Mouse (Mus musculus): Measurements from ENCODE around the gene Tead3. TPM values are rescaled to one million over a fixed set of nuclear protein-coding genes. Genes with fewer than 3 reads are reported as not detected.
A peak's percentile ranks its signal among the peaks of the same experiment; 100 is the strongest.

Tead3 gene
- total RNA-seq (2021) = 10 to 100 TPM; 26.3 to 30.2 TPM

- peak; percentile 88 for DNase-seq
Measured at GRCm38 (mm10) chr17:28350466-28351352, at the start of gene Tead3. TSS of gene Tead3 (minus strand) at chr17:28350817.

GRCm38 (mm10) chr17:28394994-28395393 is 44.4 kb upstream of the Tead3 start:
- DNase-seq = no peak

DNA sequence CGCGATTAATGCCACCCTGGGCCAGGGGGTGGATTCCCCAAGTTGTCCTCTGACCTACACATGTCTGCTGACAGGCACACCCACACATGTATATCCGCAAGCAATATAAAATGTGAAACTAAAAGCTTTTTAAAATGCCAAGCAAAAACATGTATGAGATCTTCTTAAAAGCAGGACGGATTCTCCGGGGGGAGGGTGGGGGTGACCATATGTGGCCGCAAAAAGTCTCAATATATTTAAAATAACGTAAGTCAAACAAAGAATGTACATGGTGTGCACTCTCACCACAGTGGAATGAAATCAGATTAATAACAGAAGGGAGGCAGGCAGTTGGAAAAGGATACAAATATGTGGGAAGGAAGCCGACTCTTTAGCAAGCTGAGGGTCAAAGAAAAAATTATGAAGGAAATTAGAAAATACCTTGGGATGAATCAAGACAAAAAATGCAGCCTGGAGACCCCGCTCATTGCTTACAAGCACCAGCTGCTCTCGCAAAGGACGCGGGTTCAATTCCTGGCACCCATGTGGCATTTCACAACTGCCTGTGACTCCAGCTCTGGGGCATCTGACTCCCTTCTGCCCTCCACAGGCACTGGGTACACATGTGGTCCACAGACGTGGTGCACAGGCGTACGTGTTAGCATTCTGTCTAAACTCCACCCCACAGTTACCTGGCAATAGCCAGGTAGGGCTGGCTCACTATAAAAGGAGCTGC is 43.6 kb upstream of the Tead3 start:
- DNase-seq = no peak

GRCm38 (mm10) chr17:28391568-28392432 is 41.2 kb upstream of the Tead3 start:
- DNase-seq = no peak

GRCm38 (mm10) chr17:28388534-28388933 is 37.9 kb upstream of the Tead3 start:
- DNase-seq = no peak

GRCm38 (mm10) chr17:28386150-28386905 is 35.7 kb upstream of the Tead3 start:
- DNase-seq = peak; percentile 89

DNA sequence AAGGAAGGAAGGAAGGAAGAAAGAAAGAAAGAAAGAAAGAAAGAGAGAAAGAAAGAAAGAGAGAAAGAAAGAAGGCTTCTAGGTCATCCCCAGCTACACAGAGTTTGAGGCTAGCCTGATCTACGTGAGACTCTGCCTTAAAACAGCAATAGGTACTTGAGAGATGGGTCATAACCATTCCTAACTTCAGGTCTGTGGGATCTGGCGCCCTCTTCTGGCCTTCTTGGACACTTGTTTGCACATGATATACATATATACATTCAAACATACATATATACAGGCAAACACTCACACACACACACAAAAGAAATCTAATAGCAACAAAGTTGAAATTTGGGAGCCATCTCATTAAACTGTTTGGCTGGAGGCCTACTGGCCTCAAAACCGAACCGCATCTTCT is 33.7 kb upstream of the Tead3 start:
- DNase-seq = no peak

GRCm38 (mm10) chr17:28380255-28380654 is 29.6 kb upstream of the Tead3 start:
- DNase-seq = no peak

DNA sequence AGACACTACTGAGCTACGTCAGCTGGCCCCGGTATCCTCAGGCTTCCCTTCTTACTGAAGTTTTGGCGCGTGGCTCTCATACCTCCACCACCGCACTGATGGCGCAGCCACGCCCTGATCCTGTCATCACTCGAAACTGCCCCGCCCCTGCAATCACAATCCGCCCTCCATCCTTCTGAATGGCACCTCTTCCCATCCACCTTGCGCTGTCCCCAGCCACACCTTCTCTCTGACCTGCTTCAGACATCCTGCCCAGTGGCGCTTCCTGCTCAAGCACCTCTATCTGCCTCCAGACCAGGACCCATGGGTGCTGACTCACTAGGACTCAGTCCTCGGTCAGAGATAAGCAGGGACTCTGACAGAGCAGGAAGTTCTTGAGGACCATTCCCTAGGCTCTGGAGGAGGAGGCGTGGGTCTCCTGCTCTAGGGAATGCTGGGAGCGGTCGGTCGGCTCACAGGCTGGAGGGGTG is 25.0 kb upstream of the Tead3 start:
- no peak for DNase-seq

DNA sequence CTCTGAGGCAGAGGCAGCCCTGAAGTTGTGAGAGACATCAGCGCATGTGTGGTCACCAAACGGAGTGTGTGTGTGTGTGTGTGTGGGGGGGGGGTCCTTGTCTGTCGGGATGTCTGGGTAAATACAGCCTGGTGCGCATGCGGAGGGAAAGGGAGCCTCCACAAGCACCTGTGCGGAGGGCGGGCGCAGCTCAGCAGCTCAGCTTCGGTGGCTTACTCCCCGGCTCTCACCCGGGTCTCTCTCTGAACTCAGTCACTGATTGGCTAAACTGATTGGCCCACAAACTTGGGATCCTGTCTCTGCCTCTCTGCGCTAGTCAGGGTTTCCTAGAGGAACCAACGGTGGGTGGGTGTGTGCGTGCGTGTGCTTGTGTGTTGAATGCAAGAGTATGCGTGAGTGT is 23.9 kb upstream of the Tead3 start:
- no peak for DNase-seq

DNA sequence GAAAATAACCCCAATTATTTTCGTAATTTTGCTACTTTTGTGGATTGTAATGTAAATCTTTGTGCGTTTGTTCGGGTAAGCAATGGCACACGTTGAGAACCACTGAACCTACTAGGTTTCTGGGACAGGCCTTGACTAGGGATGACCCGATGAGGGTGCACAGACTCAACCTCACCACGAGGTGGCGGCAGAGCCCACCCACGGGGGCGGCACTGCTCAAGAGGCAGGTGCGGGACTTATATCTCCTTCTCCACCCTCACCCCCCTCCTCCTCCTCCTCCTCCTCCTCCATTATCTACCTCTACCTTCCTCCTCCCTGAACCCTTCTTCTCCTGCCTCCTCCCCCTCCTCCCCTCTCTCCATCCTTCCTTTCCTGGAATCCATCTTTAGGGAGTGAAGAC is 23.2 kb upstream of the Tead3 start:
- DNase-seq = peak; percentile 67

DNA sequence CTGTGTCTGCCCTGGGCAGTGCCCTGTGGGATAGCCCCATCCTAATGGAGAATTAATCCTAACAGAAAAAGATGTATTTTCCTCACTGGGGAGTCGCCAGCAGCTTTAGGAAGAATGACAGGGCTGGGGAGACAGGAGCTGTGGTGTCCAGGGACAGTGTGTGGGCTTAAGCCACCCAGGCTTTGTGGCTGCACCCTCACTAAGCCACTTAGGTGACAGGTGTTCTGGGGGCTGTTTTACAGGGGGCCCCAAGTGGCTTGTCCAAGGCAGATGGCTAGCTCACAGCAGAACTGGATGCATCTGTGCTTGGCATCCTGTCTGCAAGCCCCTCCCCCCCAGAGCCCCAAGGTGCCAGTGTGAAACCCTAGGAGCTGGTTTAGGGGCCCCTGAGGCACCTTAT is 21.3 kb upstream of the Tead3 start:
- DNase-seq = no peak

DNA sequence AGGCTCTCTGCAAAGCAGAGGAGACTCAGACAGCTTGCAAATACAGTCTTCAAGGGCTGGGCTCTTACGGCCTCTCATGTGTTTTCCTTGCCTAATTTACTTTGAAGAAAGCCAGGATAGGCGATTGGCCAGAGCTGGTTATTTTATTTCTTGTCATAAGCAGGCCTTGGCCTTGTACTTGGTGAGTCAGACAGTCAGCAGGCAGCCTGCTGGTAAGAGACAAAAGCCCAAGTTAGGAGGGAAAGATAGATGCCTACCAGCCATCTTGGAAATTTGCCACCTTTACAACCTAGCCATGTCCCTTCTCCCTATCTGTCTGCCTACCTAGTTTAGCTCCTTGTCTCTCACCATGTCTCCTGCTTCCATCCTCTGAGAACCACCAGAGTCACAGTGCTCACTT is 20.7 kb upstream of the Tead3 start:
- no peak for DNase-seq

GRCm38 (mm10) chr17:28369056-28369455 is 18.4 kb upstream of the Tead3 start:
- no peak for DNase-seq

- DNase-seq = peak; percentile 91
Measured at GRCm38 (mm10) chr17:28368449-28368848, 17.8 kb upstream of the Tead3 start.

DNA sequence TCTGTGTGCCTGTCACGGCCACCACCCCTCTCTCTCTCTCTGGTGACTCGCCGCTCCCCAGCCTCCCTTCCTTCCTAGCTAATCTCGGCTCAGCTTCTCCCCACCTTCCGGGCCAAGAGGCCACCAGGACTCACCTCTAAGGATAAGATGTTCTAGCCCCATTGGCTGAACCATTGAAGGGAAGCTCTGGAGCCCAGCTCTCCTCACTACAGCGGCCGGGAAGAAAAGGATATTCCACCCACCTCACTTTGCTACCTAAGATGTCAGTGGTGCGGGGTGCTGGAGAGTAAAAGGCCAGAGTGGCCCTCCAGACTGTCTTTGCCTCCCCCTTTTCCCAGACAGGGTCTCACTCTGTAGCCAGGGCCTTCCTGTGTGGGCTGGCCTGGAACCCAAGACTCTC is 14.5 kb upstream of the Tead3 start, which contains the start of gene Tulp1:
Gene Tulp1, minus strand, starts transcription at position 101 of the 400 bp plus-strand sequence.
- DNase-seq = no peak

GRCm38 (mm10) chr17:28363507-28363906 is 12.9 kb upstream of the Tead3 start:
- DNase-seq = no peak

DNA sequence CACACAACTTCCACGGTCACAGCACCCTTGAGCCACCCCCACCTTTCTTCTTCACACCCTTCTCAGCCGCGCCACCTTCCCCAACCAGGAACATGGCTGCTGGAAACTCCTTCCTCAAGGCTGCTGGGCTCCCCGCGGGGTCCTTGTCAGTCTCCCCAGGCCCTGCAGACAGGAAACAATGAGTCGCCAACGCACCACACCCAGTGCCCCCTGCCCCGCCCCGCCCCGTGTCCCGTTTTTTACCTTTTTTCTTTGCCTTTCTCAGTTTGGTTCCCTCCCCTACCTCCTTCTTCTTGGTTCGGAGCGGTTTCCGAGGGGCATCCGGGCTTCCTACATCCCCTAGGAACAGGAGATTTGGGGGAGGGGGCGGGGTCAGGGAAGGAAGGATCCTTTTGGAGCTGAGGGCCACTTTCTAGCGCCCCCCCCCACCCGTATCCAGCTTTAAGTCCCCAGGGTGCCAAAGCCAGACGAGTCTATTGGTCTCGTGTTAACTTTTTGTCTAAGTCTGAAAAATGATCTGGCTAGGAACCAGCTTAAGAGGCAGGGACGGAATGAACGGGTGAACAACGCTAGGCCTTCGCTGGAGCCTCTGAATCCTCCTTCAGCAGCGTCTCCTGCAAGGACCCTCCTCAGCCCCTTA is 12.2 kb upstream of the Tead3 start:
- DNase-seq = no peak

- no peak for DNase-seq
Measured at GRCm38 (mm10) chr17:28361921-28362652, 11.5 kb upstream of the Tead3 start.

DNA sequence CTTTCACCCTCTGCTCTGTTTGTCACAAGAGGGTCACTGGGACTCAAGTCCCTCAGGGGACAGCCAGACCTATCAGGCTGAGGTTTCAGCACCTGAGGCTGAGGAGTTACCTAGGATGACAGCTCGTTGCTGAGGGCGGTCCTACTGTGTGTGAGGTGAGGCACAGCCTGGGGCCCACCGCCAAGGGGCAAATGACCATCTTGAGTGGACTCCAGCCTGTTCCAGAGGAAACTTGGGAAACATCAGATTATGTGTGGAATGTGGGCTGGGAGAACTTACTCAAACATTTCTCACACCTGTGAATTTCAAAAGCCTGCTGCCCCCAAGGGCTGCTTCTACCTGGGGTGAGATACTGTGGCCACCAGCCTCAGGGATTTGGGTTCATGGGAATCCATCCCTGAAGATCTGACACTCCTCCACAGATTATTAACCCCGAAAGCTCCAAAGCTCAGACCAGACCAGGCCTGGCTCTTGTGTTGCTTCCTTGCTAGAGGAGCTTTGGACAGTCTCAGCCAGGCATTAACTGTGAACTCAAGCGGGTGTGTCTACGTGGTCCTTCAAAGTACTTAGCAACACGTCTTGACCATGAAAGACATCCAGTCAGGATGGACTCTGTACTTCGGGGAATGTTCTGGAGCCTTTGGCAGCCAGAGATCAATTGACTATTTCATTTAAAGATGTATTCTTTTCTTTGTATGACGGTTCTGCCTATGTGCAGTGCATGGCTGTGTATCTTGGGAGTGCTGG is 10.1 kb upstream of the Tead3 start:
- no peak for DNase-seq
